Mouse (Mus musculus): ENCODE results near the gene Taf9b.

DNA sequence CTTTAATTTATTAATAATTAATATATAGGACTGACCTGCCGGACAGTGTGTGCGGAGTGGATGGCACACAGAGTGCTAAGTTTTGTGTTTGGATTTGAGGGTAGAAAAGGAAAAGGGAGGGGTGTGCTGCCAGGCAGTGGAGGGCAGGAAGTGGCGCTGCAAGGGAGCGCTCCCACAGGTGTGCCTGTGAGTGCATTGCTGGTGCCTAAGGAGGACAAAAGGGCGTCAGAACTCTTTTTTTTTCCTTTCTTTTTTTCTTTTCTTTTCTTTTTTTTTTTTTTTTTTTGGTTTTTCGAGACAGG lies 49.2 kb downstream of the Taf9b start:
- TF ChIP-seq TAL1 (IDR thresholded peaks at IDR 0.05; ENCODE audit: low read length) (no peak), GATA1 (IDR thresholded peaks at IDR 0.05; ENCODE audit: low read length) (no peak)
